Mouse (Mus musculus) c-Kit-positive CD71-positive TER-119-positive erythroid progenitor cells, embryonic 14.5 days (primary cell): ENCODE data around the gene Pcgf1.

Experiments used
- DNase-seq: peaks from one replicate; pipeline ENCODE4 v3.0.0-alpha.2; 2013; ENCODE audit warnings: low spot score

The Pcgf1 gene

GRCm38 (mm10) chr6:83101688-83102556 lies 24.3 kb downstream of the Pcgf1 start:
- DNase-seq: peak; percentile 62

DNA sequence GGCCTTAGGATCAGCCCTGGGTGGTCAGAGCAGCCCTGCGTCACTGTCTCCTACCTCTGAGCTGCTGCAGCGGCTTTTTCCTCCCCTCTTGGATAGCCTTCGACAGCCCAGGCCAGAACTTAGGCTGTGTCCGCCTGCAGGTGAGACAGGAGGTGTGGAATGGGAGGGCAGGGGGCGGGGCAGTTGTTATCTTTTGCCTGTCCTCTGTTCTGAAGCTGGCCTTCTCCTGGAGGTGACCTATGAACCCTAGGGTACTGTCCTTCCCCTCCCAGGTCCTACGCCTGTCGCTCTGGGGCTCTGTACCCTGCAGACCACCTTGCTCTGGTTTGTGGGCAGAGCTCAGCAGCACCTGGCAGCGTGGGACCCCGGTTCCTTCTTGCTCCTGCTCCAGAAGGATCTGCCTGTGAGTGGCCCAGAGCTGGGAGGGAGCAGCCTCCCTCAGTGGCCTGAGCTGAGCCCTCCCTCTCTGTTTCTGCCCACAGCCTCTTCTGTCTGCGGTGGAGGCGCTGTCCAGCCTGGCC lies 25.5 kb downstream of the Pcgf1 start:
- no peak for DNase-seq

- no peak for DNase-seq
These were observed 26.5 kb downstream of the Pcgf1 start for GRCm38 (mm10) chr6:83104158-83104557.

DNA sequence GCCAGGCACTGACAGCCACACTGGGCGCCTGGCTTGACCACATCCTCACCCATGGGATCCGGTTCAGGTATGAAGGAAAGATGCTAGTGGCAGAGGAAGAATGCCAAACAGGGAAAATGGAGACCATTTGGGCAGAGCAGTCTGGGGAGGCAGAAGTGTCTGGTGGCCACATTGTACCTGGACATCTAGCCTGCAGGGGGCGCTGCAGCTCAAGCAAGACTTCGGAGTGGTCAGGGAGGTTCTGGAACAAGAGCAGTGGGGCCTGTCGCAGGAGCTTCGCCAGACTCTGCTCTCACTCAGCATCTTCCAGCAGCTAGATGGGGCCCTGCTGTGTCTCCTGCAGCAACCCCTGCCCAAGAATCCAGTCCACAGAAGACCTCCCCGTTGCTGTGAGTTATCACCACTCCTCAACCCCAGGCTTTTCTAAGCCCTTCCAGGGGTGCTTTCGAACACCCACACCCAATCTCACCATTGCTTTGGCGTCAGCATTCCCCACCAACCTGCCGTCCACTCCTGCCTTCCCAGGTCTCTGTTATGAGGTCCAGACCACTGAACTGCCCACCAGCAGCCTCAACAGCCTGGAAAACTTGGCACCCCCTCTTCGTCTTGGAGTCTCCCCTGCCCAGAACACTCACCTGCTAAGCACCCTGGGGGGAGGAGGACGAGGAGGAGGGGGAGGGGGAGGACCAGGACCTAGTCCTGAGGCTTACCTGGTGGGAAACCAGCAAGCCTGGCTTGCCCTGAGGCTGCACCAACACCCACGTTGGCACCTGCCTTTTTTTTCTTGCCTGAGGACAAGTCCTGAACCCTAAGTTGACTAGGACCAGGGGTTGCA lies 30.1 kb downstream of the Pcgf1 start:
- DNase-seq: peak; percentile 83

DNA sequence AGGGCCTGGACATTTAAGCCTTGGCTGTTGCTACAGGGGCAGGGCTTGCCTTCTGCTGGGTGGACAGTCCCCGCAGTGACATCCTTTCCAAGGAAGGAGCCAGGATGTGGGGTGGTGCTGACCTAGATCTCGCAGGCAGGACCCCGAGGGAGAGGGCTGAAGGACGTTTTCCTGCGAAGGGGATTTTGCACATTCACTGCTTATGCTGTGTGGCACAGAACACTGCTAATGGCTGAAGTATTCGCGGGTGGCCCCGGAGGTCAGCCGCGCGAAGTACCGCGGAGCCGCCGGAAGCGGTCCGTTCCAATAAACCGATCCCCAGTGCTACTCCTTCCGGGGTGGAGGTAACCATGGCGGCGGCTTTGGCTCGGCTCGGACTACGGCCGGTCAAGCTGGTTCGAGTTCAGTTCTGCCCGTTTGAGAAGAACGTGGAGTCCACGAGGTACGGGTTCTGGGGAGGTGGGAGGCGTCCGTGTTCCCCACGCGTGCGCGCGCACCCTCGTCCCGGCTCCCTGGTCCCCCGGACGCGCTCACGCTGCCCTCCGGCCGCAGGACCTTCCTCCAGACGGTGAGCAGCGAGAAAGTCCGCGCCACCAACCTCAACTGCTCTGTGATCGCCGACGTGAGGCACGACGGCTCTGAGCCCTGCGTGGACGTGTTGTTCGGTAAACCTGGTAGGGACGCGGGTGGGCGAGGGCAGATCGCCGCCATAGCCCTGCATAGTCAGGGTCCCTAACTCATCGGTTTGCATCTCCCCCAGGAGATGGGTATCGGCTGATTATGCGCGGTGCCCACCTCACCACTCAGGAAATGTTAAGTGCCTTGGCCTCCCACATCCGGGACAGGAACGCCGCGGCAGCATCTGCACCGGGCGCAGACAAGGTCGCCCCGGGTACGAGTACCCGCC lies 31.3 kb downstream of the Pcgf1 start, which contains the start of gene Mrpl53:
TSS of gene Mrpl53 (plus strand) at position 279 of the 907 bp plus-strand sequence.
- DNase-seq: no peak

- no peak for DNase-seq
These were observed 34.0 kb downstream of the Pcgf1 start for GRCm38 (mm10) chr6:83111510-83112136.

DNA sequence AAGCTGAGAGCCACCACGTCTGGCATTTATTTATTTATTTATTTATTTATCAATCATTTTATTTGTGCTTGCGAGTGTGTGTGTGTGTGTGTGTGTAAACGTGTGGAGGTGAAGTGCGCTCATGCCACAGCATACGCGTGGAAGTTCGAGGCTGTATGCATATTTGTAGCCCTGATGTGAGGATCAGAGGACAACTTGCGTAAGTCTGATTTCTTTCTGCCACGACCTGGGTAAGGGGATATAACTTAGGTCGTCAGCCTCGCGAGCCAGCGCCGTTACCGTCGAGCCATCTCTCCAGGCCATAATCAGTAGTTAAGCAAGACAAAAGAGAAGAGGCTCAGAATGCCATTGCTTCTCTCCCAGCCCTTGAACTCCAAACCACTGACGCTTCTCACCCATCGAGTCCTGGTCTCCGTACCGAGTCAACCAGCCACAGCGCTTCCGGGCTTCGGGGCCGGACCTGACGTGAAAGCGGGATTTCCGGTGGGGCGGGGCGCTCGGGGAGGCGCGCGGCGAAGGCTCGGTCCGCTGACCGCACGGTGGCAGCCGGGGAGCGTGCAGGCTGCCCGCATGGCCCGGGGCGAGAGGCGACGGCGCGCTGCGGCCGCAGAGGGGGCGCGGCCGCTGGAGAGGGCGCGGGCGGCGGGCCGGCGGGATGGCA lies 37.5 kb downstream of the Pcgf1 start, which contains the start of gene Mogs:
TSS of gene Mogs (plus strand) at position 486 of the 661 bp plus-strand sequence.
- DNase-seq: peak; percentile 86

DNA sequence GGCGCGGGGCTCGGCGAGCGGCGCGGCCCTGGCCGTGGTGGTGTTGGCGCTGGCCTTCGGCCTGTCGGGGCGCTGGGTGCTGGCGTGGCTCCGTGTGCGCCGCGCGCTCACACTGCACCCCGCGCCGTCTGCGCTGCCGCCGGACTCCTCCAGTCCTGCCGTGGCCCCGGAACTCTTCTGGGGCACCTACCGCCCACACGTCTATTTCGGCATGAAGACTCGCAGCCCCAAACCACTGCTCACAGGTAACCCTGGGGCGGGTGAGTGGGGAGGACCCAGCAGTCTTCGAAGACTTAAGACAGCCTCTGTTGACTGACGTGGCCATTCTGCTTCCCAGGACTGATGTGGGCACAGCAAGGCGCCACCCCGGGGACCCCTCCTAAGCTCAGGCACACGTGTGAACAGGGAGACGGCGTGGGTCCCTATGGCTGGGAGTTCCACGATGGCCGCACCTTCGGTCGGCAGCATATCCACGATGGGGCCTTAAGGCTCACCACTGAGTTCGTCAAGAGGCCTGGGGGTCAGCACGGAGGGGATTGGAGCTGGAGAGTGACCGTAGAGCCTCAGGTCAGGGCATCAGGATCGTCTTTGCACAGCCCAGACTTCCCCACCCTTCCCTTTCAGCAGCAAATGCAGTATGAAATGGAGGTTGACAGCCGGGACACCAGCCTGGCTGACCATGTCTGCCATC lies 38.2 kb downstream of the Pcgf1 start:
- no peak for DNase-seq

DNA sequence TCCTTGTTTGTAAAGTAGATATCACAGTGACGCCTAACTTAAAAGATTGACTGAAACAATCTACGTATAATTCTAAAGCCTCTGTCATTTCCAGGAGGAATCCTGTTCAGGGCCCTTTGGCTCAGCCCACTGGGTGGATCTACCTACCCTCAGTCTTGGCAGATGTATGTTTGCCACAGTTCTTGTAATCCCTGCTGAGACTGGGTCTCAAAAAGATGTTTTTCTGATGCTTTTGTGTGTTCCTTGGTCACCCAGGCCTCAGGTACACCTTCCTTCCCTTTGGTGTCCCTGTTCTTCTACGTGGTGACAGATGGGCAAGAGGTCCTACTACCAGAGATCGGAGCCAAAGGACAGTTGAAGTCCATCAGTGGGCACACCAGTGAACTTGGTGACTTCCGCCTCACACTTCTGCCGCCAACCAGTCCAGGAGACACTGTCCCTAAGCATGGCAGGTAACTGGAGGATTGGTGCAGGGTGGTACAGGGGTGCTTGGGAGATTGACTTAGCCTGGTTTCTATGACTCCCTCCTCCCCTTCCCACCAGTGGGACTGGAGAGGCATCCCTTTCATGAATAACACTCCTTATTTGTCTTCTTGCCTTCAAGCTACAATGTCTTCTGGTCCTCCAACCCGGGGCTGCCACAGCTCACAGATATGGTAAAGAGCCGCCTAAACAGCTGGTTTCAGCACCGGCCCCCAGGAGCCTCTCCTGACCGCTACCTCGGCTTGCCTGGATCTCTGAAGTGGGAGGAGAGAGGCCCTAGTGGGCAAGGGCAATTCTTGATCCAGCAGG lies 38.9 kb downstream of the Pcgf1 start:
- no peak for DNase-seq

DNA sequence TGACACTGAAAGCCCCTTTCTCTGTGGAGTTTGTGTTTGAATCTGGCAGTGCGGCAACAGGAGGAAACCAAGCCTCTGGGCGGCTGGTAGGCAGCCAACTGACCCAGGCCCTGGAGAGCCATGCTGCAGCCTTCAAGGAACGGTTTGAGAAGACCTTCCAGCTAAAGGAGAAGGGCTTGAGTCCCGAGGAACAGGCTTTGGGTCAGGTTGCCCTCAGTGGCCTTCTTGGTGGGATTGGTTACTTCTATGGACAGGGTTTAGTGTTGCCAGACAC lies 39.4 kb downstream of the Pcgf1 start:
- no peak for DNase-seq

DNA sequence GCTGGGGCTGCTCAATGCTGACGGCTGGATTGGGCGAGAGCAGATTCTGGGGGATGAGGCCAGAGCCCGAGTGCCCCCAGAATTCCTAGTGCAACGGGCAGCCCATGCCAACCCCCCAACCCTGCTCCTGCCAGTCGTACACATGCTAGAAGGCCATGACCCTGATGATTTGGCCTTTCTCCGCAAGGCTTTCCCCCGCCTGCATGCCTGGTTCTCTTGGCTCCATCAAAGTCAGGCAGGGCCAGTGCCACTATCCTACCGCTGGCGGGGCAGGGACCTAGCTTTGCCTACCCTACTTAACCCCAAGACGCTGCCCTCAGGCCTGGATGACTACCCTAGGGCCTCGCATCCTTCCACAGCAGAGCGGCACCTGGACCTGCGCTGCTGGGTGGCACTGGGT lies 39.9 kb downstream of the Pcgf1 start:
- no peak for DNase-seq

DNA sequence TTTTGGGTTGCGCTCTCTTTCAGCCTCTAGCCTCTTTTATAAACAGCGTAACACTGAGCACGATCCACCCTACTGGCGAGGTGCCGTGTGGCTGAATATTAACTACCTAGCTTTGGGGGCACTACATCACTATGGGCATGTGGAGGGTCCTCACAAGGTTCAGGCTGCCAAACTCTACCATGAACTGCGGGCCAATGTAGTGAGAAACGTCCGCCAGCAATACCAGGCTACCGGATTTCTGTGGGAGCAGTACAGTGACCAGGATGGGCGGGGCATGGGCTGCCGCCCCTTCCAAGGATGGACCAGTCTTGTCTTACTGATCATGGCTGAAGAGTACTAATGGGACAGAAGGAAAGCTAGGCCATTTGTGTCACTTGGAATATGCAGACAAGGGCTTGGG lies 40.7 kb downstream of the Pcgf1 start:
- DNase-seq: no peak

GRCm38 (mm10) chr6:83118825-83119733 lies 41.4 kb downstream of the Pcgf1 start:
- DNase-seq: no peak

DNA sequence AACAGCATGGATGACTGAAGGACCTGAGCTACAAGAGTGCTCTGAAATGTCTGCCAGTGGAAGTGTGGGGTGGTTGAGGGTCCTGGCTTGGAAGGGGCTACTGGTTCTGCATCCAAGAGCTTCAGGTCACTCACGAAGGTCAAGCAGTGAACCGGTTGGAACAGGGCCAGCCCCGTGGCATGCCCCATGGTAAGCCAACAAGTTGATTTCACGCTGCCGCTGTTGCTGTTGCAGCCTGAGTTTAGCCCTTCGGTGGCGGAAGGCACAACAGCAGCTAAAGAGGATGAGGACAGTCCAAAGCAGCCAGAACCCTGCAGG lies 42.0 kb downstream of the Pcgf1 start:
- DNase-seq: no peak

DNA sequence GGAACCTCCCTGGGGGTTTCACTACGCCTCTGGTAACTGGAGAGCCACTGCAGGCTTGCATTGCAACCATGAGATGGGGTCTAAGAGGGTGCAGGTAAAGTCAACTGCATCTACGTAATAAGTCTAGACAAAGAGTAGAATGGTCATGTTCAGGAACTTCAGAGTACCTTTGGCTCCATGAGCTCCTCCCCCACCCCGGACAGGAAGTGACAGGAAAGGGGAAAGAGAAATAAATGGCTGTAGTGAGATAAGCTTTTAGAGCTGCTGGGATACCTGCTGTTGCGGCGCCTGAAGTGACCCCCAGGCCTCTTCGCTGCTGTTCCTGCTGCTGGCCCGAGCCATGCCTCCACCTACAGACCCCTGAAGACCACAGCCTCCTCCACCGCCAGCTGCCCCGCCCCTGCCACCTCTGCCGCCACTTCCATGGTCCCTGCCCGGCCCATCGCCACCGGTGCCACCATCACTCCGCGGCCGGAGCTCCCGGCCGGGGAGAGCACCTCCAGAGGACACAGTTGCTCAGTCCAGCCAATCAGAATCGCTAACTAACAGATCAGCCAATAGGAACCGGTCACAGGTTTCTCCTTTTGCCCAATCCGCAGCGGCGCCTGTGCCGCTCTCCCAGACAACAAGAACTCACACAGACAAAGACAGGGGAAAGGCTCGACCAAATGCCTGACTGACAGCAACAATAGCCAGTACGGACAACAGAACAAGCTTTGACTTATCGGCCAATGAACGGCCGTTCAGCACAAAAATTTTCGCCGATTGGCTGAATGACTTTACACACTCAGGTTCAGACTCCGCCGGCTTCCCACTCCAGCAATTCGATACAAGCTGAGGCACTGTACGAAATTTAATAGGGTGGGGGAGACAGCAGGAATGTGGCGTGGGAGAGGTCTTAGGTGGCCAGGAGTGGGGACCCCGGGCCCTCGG lies 43.5 kb downstream of the Pcgf1 start, which contains the start of gene Wbp1:
TSS of gene Wbp1 (minus strand) at position 630 of the 933 bp plus-strand sequence.
- peak; percentile 97 for DNase-seq

GRCm38 (mm10) chr6:83121863-83122710 lies 44.4 kb downstream of the Pcgf1 start:
- DNase-seq: no peak
